Mouse (Mus musculus) stomach, postnatal 0 days (tissue): Measurements from ENCODE around the gene Duox1. TPM values are rescaled to one million over a fixed set of nuclear protein-coding genes. Genes with fewer than 3 reads are reported as not detected.
A peak's percentile ranks its signal among the peaks of the same experiment; 100 is the strongest.

Source experiments
- ATAC-seq: fragments of 200-750 bp; cut with Nextera tagmentation; 2 replicates; pipeline ENCODE4 v1.8.0; 2017; ENCODE audit not compliant: low FRiP score, low TSS enrichment
- DNase-seq: peaks from one replicate; pipeline ENCODE4 v3.0.0-alpha.2; 2016; ENCODE audit warnings: low spot score
- H3K27ac ChIP-seq: fragments of 300-500 bp; sonication (generic); replicated peaks from 2 replicates; pipeline ENCODE4 v1.5.1; 2014; ENCODE audit warnings: mild to moderate bottlenecking, control low read depth
- H3K27me3 ChIP-seq: fragments of 300-500 bp; sonication (generic); 2 replicates; pipeline ENCODE4 v1.6.1; 2014; ENCODE audit warnings: low read length; ENCODE audit not compliant: control insufficient read depth, insufficient read depth
- H3K36me3 ChIP-seq: fragments of 300-500 bp; sonication (generic); 2 replicates; pipeline ENCODE4 v1.6.1; 2014; ENCODE audit warnings: low read length, mixed read lengths; ENCODE audit not compliant: control insufficient read depth, insufficient read depth
- H3K4me1 ChIP-seq: fragments of 300-500 bp; sonication (generic); replicated peaks from 2 replicates; pipeline ENCODE4 v1.6.1; 2014; ENCODE audit warnings: antibody characterized with exemption; ENCODE audit not compliant: control insufficient read depth, insufficient read depth
- H3K4me2 ChIP-seq: fragments of 300-500 bp; sonication (generic); replicated peaks from 2 replicates; pipeline ENCODE4 v1.6.1; 2014; ENCODE audit warnings: low read depth, mild to moderate bottlenecking, control low read depth, moderate library complexity
- H3K4me3 ChIP-seq: fragments of 300-500 bp; sonication (generic); 2 replicates; pipeline ENCODE4 v1.5.1; 2014; ENCODE audit warnings: low read depth, low read length, control low read depth
- H3K9ac ChIP-seq: fragments of 300-500 bp; sonication (generic); 2 replicates; pipeline ENCODE4 v1.6.1; 2014; ENCODE audit warnings: mild to moderate bottlenecking, low read length, control low read depth, mixed read lengths
- H3K9me3 ChIP-seq: fragments of 300-500 bp; sonication (generic); 2 replicates; pipeline ENCODE4 v1.6.1; 2016; ENCODE audit warnings: low read length; ENCODE audit not compliant: control insufficient read depth
- CTCF ChIP-seq: IDR thresholded peaks from 2 replicates; pipeline ENCODE4 v1.5.1; 2016; ENCODE audit warnings: antibody characterized with exemption, low read depth, mild to moderate bottlenecking, moderate library complexity
- EP300 ChIP-seq: optimal IDR thresholded peaks from 2 replicates; pipeline ENCODE3; 2016; ENCODE audit warnings: antibody characterized with exemption
- WGBS: fragments of 180-500 bp; shearing (Covaris S2); extraction: QIAGEN DNeasy Blood & Tissue Kit; methylation state at CpG from one replicate; pipeline ENCODE4 v1.1.7; 2014; 5-methylcytosine and 5-hydroxymethylcytosine counted together
- polyA plus RNA-seq: library from polyadenylated mRNA; unstranded; fragments of >200 nt; fragmentation: Nextera tagmentation; extraction: Ambion mirVana; gene quantifications from 2 replicates; pipeline ENCODE4 v1.2.1, GENCODE M21; 2015

Gene Duox1
- polyA plus RNA-seq, 1 experiment from 2014 or later, result 3.5 TPM

DNA sequence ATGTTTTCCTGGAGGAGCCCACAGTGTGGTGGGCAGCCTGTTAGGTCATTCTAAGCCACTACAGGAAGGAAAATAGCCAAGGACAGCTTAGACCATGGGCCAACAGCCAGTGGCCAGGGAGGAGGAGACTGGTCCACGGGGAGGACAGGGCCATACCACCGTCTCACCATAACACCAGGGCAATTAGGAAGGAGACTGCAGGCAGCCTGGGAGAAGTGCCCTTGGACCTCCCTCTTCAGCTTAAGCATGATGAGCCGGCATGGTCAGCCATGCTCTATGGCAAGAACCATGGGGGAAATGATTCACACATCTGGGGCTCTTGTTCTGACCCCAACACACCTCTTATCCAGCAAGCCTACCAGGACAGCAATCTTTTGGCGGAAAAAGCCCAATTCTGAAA is 51.7 kb downstream of the Duox1 start:
- Histone ChIP-seq H3K9ac (no peak overlapping the region), H3K27ac (no peak overlapping the region), H3K4me2 (no peak overlapping the region), H3K4me1 (no peaks in the 10 kb centered on the region), H3K4me3 (no peak overlapping the region), H3K27me3 (no peaks in the 10 kb centered on the region), H3K9me3 (no peaks in the 10 kb centered on the region), H3K36me3 (no peaks in the 10 kb centered on the region)
- TF ChIP-seq CTCF (no peak), EP300 (no peak)
- ATAC-seq (no peak), DNase-seq (no peak)
- WGBS, result 56% methylated on average over 4 of the region's 4 CpGs

- no peaks in the 10 kb centered on the region for H3K9me3 ChIP-seq
- TF ChIP-seq CTCF (no peak), EP300 (no peak)
- peak overlapping the region; percentile 79 for H3K4me3 ChIP-seq
- H3K9ac ChIP-seq, result peak overlapping the region; percentile 52
- H3K4me1 ChIP-seq, result no peaks in the 10 kb centered on the region
- WGBS, result 45% methylated on average over 4 of the region's 4 CpGs
- peak overlapping the region; percentile 97 for H3K4me2 ChIP-seq
- H3K27me3 ChIP-seq, result no peaks in the 10 kb centered on the region
- no peaks in the 10 kb centered on the region for H3K36me3 ChIP-seq
- ATAC-seq (no peak), DNase-seq (no peak)
- H3K27ac ChIP-seq, result no peak overlapping the region
Observed at GRCm38 (mm10) chr2:122367701-122368080, 52.2 kb downstream of the Duox1 start.

GRCm38 (mm10) chr2:122368081-122368971 is 52.9 kb downstream of the Duox1 start:
- Histone ChIP-seq H3K27ac (peak overlapping the region; percentile 49; the same call in 1 of the 2 replicates), H3K36me3 (no peaks in the 10 kb centered on the region), H3K9me3 (no peaks in the 10 kb centered on the region), H3K4me2 (peak overlapping the region; percentile 97), H3K4me1 (no peaks in the 10 kb centered on the region), H3K27me3 (no peaks in the 10 kb centered on the region), H3K4me3 (peak overlapping the region; percentile 79), H3K9ac (peak overlapping the region; percentile 82)
- peak; percentile 62 for ATAC-seq
- DNase-seq, result no peak
- TF ChIP-seq CTCF, result peak; percentile 33; the same call in 1 of the 2 replicates
- TF ChIP-seq EP300, result no peak
- WGBS, result 6% methylated on average over 26 of the region's 55 CpGs

DNA sequence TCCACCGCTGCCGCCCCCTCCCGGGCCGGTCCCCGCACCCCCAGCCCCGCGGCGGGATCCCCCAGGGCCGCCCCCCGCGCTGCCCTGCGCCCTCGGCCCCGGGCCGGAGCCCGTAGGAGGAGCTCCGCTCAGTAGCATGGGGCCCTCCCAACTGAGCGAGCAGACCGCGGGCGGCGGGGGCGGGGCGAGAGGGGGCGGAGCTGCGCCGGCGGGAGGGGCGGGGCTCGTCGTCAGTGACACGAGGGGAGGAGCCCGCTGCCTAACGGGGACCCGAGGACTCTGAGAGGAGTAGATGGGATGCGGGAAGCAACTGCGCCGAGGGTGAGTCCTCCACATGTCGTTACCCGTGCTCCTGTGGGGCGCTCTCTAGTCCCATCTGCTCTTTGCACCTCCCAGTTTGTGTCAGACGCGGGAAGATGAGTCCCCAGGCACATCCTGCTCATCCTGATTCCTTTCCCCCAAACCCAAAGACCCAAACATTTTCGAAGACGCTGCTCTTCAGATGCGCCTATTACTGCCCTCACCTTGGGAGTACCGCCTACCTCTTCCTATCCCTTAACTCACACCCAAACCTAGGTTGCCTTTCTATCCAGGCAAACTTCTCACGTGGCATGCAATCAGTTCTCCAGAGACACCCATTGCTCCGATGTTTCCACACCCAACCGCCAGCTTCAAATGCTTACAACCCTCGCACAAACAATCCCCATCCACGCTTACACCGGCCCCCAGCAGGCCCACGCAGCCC is 53.7 kb downstream of the Duox1 start, which contains the start of gene Shf:
Gene Shf, minus strand, starts transcription at position 168 of the 745 bp plus-strand sequence.
- peak; percentile 95 for DNase-seq
- Histone ChIP-seq H3K9me3 (no peaks in the 10 kb centered on the region), H3K4me2 (peak within 1 kb of the TSS; percentile 97), H3K36me3 (no peaks in the 10 kb centered on the region), H3K27ac (peak within 1 kb of the TSS; percentile 49; the same call in 1 of the 2 replicates), H3K27me3 (no peaks in the 10 kb centered on the region), H3K9ac (peak within 1 kb of the TSS; percentile 82), H3K4me1 (no peaks in the 10 kb centered on the region), H3K4me3 (peak within 1 kb of the TSS; percentile 79)
- peak; percentile 95 for ATAC-seq
- under 1% methylated on average over 41 of the region's 54 CpGs for WGBS
- TF ChIP-seq EP300 (no peak), CTCF (no peak)

DNA sequence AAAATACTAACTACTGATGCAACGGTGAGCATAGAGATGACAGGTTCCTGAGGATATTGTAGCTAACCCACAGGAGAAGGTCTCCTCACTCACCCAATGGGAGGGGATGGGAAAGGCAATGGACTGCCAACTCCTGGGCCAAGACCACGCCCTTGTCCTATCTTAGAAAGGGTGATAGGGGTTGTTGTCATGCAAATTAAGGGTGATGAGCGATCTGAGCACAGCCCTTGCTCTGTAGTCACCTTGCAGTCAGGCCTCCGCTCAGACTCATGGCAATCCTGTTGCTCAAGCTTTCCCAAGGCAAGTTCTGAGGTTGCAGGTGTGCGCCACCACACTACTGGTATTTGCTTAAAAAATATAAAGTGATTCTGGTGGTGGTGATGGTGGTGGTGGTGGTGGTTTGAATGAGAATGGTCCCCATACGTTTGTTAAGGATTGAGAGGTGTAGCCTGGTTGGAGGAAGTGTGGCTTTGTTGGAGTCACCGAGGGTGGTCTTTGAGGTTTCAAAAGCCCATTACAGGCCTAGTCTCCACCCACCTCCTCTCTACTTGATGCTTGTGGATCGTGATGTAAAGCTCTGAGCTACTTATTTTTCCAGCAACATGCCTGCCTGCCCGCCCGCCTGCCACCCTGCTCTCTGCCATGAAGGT is 54.8 kb downstream of the Duox1 start:
- TF ChIP-seq EP300, result no peak
- TF ChIP-seq CTCF, result no peak
- Histone ChIP-seq H3K9ac (no peak overlapping the region), H3K9me3 (no peaks in the 10 kb centered on the region), H3K4me1 (no peaks in the 10 kb centered on the region), H3K27me3 (no peaks in the 10 kb centered on the region), H3K36me3 (no peaks in the 10 kb centered on the region), H3K4me2 (no peak overlapping the region), H3K4me3 (no peak overlapping the region), H3K27ac (no peak overlapping the region)
- DNase-seq (no peak), ATAC-seq (no peak)
- WGBS, result 53% methylated on average over 10 of the region's 10 CpGs
